Mouse (Mus musculus) ES-Bruce4 (cell line): ENCODE data around the gene Ssbp3.

ENCODE experiments used
- CTCF ChIP-seq: IDR thresholded peaks from one replicate; pipeline ENCODE4 v1.8.1; 2011; ENCODE audit warnings: low read depth, low read length
- EP300 ChIP-seq: IDR thresholded peaks from 2 replicates; pipeline ENCODE4 v1.6.1; 2011; ENCODE audit warnings: low read depth, low read length; ENCODE audit not compliant: insufficient read depth
- POLR2A ChIP-seq: IDR thresholded peaks from one replicate; pipeline ENCODE4 v1.8.1; 2011; ENCODE audit warnings: low read length; ENCODE audit not compliant: insufficient read depth

DNA sequence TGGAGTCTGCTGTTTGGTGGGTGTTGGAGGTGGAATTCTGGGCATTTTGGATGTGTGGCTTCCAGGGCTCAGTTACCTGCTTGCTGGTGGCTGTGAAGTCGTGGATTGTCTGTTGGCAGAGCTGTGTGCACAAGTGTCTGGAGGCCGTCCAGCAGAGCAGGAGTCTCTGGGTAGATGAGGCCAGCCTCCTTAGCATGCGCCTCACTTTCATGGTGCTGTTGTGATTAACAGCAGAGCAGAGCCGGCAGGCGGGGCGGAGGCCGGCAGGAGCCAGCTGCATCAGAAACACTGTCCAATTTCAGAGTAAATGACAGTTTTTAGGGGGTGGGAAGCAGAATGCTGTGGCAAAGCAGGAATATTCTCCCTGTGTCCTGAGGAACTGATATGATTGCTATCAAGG lies 108.5 kb downstream of the Ssbp3 start:
- TF ChIP-seq CTCF (no peak), POLR2A (no peak), EP300 (no peak)
